Mouse (Mus musculus): ENCODE measurements around the gene Dck. TPM values are rescaled to one million over a fixed set of nuclear protein-coding genes. Genes with fewer than 3 reads are reported as not detected.

Gene Dck
- polyA plus RNA-seq, 1 experiment from 2014 or later = 96.1 TPM

DNA sequence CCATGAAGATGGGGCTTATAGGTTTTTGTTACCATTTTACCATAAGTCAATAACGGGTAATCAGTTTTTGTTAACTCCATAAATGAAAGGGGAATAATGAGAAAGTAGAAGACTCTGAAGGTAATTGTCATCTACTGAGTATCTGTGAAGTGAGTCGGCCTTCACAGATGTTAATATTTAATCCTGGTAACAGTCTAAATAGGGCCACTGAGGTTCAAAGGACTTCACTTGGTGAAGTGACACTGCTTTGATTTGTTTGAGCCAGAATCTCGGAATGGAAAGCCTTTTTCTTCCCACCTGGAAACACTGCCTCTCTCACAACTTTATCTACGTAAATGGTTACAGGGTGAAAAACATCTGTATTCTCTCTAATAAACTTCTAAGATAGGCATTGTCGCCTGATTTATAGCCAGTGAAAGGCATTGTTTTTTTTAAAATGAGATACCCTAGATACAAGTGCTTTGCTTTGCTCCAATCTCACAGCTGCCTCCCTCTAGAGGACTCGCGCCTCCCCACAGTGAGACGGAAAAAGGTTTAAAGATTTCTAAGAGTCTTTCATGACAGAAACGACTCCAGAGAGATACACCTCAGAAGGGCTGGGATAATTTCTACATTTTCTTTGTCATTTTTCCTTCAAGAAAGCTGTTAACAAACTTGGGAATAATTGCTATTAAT is 31.3 kb downstream of the Dck start:
- Histone ChIP-seq H3K4me1 (no peaks in the 10 kb centered on the region), H3K9me3 (replicated peaks) (no peaks in the 10 kb centered on the region), H3K4me2 (peak overlapping the region; percentile 19), H3K27ac (peak overlapping the region; percentile 45; the same call in 1 of the 2 replicates), H3K36me3 (no peaks in the 10 kb centered on the region), H3K9ac (no peak overlapping the region), H3K4me3 (no peak overlapping the region), H3K27me3 (replicated peaks) (no peaks in the 10 kb centered on the region)
- no peak for ATAC-seq
- WGBS (ENCODE audit: insufficient replicate concordance) = 45% methylated on average over 9 of the region's 9 CpGs

DNA sequence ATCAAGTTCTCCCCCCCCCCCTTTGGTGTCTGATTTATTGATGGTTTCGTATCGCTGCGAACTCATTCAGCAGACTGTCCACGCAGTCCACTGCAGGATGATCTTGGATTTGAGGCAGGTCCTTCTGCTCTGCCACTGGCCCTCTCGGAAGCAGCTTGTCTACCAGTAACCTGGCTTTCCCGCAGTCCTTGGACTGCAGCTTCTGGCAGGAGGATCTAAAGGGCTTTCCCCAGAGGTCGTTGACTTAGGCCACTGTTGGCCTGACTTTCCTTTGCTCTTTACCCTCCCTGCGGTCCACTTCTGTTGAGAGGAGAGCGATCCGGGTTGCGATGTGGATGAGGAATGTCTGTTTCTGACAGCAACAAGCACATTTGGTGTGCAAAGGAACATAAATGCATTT is 31.8 kb downstream of the Dck start:
- Histone ChIP-seq H3K27me3 (replicated peaks) (no peaks in the 10 kb centered on the region), H3K4me3 (no peak overlapping the region), H3K27ac (peak overlapping the region; percentile 45; the same call in 1 of the 2 replicates), H3K9me3 (replicated peaks) (no peaks in the 10 kb centered on the region), H3K4me1 (no peaks in the 10 kb centered on the region), H3K4me2 (peak overlapping the region; percentile 19), H3K36me3 (no peaks in the 10 kb centered on the region), H3K9ac (no peak overlapping the region)
- ATAC-seq = peak; percentile 44; the same call in 1 of the 2 replicates
- 66% methylated on average over 11 of the region's 11 CpGs for WGBS (ENCODE audit: insufficient replicate concordance)

DNA sequence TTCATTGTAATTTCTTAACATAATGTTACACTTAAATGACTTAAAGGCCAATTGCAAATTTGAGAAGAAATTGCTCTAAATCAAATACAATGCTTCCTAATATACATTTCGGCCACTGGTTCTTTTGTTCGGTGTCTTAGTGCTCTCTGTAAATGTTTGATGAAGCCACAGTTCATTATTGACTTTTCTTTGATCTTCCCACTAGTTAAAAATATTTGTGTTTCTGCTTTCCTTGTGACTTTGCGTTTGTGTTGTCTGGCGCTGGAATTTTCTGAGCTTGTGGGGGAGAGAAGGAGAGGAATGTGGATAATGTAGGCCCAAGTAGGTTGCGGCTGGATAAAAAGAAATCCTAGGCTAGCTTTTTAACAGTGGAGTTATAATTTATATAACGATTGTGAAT is 32.3 kb downstream of the Dck start:
- H3K27ac ChIP-seq = peak overlapping the region; percentile 45; the same call in 1 of the 2 replicates
- no peak for ATAC-seq
- no peak overlapping the region for H3K4me2 ChIP-seq
- H3K27me3 ChIP-seq (replicated peaks) = no peaks in the 10 kb centered on the region
- no peaks in the 10 kb centered on the region for H3K36me3 ChIP-seq
- WGBS (ENCODE audit: insufficient replicate concordance) = 70% methylated on average over 6 of the region's 6 CpGs
- no peak overlapping the region for H3K4me3 ChIP-seq
- no peak overlapping the region for H3K9ac ChIP-seq
- H3K4me1 ChIP-seq = no peaks in the 10 kb centered on the region
- no peaks in the 10 kb centered on the region for H3K9me3 ChIP-seq (replicated peaks)

DNA sequence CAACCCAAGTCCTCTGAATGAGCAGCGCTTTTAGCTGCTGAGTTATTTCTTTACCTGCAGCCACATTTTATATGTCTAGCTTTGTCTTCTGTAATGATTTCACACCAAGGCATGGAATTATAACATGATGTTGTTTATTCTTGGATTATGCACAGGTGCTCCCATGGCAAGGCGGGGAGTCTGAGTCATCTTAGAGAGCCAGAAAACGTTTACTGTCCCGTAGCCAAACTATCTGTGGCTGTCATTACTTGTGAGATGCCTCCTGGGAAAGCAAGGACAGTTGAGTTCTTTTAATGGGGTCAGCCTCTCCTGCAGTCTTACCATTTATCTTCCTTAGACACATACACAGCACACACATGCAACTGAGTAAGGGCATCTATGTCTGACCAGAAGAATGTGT is 40.8 kb downstream of the Dck start:
- no peaks in the 10 kb centered on the region for H3K4me1 ChIP-seq
- no peak overlapping the region for H3K4me2 ChIP-seq
- peaks cover 8% of the 10 kb centered on the region; the same call in 1 of the 2 replicates for H3K27me3 ChIP-seq (replicated peaks)
- WGBS (ENCODE audit: insufficient replicate concordance) = 68% methylated on average over 4 of the region's 4 CpGs
- no peak overlapping the region for H3K4me3 ChIP-seq
- H3K9me3 ChIP-seq (replicated peaks) = no peaks in the 10 kb centered on the region
- no peak for ATAC-seq
- H3K9ac ChIP-seq = no peak overlapping the region
- H3K36me3 ChIP-seq = no peaks in the 10 kb centered on the region
- H3K27ac ChIP-seq = no peak overlapping the region

DNA sequence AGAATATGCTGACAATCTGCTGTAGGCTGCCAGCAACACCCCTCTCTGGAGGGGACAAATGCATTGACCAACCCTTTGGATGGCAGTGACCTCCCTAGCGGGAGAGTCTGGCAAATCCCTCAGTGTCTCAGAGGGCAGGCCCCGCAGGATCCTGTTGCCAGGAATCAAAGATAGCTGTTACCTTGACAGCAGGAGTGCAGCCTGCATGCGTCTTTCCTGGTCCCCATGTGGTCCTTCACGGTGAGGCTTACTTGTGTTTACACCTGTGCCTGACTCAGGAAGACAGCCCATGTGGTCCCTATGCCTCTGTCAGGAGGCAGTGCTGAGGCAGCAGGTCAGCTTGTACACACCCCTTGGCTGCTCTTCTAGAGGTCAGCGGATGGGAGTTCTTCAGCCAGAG is 41.5 kb downstream of the Dck start:
- Histone ChIP-seq H3K27ac (no peak overlapping the region), H3K4me3 (no peak overlapping the region), H3K4me2 (no peak overlapping the region), H3K36me3 (no peaks in the 10 kb centered on the region), H3K9me3 (replicated peaks) (no peaks in the 10 kb centered on the region), H3K4me1 (no peaks in the 10 kb centered on the region), H3K9ac (no peak overlapping the region), H3K27me3 (replicated peaks) (peaks cover 8% of the 10 kb centered on the region; the same call in 1 of the 2 replicates)
- no peak for ATAC-seq
- WGBS (ENCODE audit: insufficient replicate concordance) = 21% methylated on average over 5 of the region's 5 CpGs

DNA sequence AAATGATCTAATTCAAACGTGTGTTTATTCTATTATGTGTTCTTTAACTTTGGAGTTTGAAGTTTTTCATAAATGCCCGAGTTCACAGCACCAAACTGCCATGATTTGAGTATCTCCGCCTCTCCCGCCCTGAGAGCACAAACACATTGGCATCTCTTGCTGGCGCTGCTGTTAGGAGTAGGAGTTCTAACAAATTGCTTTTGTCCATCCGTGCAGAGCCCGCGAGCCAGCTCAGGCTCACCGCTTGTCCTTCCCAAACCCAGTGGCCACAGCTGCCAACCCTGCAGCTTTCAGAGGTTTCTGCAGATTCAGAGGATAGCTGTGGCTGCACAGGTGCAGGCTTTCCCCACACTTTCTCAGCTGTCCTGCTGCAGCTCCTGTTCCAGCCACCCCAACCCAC is 42.5 kb downstream of the Dck start:
- H3K4me2 ChIP-seq = no peak overlapping the region
- 30% methylated on average over 9 of the region's 9 CpGs for WGBS (ENCODE audit: insufficient replicate concordance)
- H3K9ac ChIP-seq = no peak overlapping the region

GRCm38 (mm10) chr5:88813188-88813587 is 48.4 kb downstream of the Dck start:
- WGBS (ENCODE audit: insufficient replicate concordance) = 53% methylated on average over 2 of the region's 2 CpGs
- ATAC-seq = no peak

More for the DNA sequence above, 42.5 kb downstream of the Dck start:
- H3K4me1 ChIP-seq = no peaks in the 10 kb centered on the region
- H3K36me3 ChIP-seq = no peaks in the 10 kb centered on the region
- no peak for ATAC-seq
- no peak overlapping the region for H3K27ac ChIP-seq
- no peaks in the 10 kb centered on the region for H3K9me3 ChIP-seq (replicated peaks)
- peaks cover 8% of the 10 kb centered on the region; the same call in 1 of the 2 replicates for H3K27me3 ChIP-seq (replicated peaks)
- no peak overlapping the region for H3K4me3 ChIP-seq

GRCm38 (mm10) chr5:88814552-88814951 is 49.8 kb downstream of the Dck start:
- Histone ChIP-seq H3K27ac (no peak overlapping the region), H3K4me1 (no peaks in the 10 kb centered on the region), H3K9ac (no peak overlapping the region), H3K27me3 (replicated peaks) (no peaks in the 10 kb centered on the region), H3K4me3 (no peak overlapping the region), H3K4me2 (no peak overlapping the region), H3K9me3 (replicated peaks) (no peaks in the 10 kb centered on the region), H3K36me3 (no peaks in the 10 kb centered on the region)
- no peak for ATAC-seq
- 68% methylated on average over 4 of the region's 4 CpGs for whole genome bisulfite sequencing (ENCODE audit: insufficient replicate concordance)

More at GRCm38 (mm10) chr5:88813188-88813587, 48.4 kb downstream of the Dck start:
- Histone ChIP-seq H3K36me3 (no peaks in the 10 kb centered on the region), H3K27me3 (replicated peaks) (no peaks in the 10 kb centered on the region), H3K27ac (no peak overlapping the region), H3K4me1 (no peaks in the 10 kb centered on the region), H3K4me2 (no peak overlapping the region), H3K4me3 (no peak overlapping the region), H3K9ac (no peak overlapping the region), H3K9me3 (replicated peaks) (no peaks in the 10 kb centered on the region)

DNA sequence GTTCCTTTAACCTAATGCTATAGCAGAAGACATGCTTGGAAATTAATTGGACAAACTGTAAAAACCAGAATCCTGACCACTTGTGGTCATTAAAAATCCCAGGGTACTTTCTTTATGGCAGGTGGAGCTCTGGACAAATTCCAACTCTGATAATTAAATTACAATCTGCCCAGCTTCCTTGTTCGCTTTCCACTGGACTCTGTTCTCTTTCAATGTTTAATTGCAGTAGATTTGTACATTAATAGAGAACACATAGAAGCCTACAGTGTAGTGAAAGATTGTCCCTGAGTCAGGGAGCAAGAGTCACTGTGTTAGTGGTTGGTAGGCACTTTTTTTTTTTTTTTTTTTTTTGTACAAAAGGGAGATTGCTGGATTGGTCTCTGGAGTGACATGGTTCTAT is 56.7 kb downstream of the Dck start:
- H3K4me3 ChIP-seq = no peak overlapping the region
- no peaks in the 10 kb centered on the region for H3K36me3 ChIP-seq
- no peaks in the 10 kb centered on the region for H3K9me3 ChIP-seq (replicated peaks)
- no peak overlapping the region for H3K27ac ChIP-seq
- ATAC-seq = no peak
- no peaks in the 10 kb centered on the region for H3K27me3 ChIP-seq (replicated peaks)
- no peaks in the 10 kb centered on the region for H3K4me1 ChIP-seq
- no peak overlapping the region for H3K9ac ChIP-seq
- 53% methylated on average over 1 of the region's 1 CpGs for WGBS (ENCODE audit: insufficient replicate concordance)
- H3K4me2 ChIP-seq = no peak overlapping the region

GRCm38 (mm10) chr5:88824838-88825237 is 60.0 kb downstream of the Dck start:
- H3K4me3 ChIP-seq = no peak overlapping the region
- WGBS (ENCODE audit: insufficient replicate concordance) = 71% methylated on average over 10 of the region's 10 CpGs
- H3K27me3 ChIP-seq (replicated peaks) = no peaks in the 10 kb centered on the region
- H3K9ac ChIP-seq = no peak overlapping the region
- H3K27ac ChIP-seq = no peak overlapping the region
- H3K9me3 ChIP-seq (replicated peaks) = no peaks in the 10 kb centered on the region
- H3K4me1 ChIP-seq = no peaks in the 10 kb centered on the region
- no peak for ATAC-seq
- H3K4me2 ChIP-seq = no peak overlapping the region
- no peaks in the 10 kb centered on the region for H3K36me3 ChIP-seq

GRCm38 (mm10) chr5:88829835-88830571 is 65.2 kb downstream of the Dck start:
- H3K36me3 ChIP-seq = no peaks in the 10 kb centered on the region
- H3K4me3 ChIP-seq = no peak overlapping the region
- H3K4me1 ChIP-seq = no peaks in the 10 kb centered on the region
- WGBS (ENCODE audit: insufficient replicate concordance) = 67% methylated on average over 8 of the region's 8 CpGs
- no peak overlapping the region for H3K4me2 ChIP-seq
- no peaks in the 10 kb centered on the region for H3K27me3 ChIP-seq (replicated peaks)
- ATAC-seq = no peak
- H3K9me3 ChIP-seq (replicated peaks) = no peaks in the 10 kb centered on the region
- H3K9ac ChIP-seq = no peak overlapping the region
- H3K27ac ChIP-seq = no peak overlapping the region

- H3K4me2 ChIP-seq = no peak overlapping the region
Observed at GRCm38 (mm10) chr5:88830880-88831279, 66.1 kb downstream of the Dck start.

More at GRCm38 (mm10) chr5:88830880-88831279, 66.1 kb downstream of the Dck start:
- no peak overlapping the region for H3K4me3 ChIP-seq
- H3K36me3 ChIP-seq = no peaks in the 10 kb centered on the region
- H3K9ac ChIP-seq = no peak overlapping the region
- H3K27me3 ChIP-seq (replicated peaks) = no peaks in the 10 kb centered on the region
- 42% methylated on average over 4 of the region's 4 CpGs for WGBS (ENCODE audit: insufficient replicate concordance)
- no peak for ATAC-seq
- H3K4me1 ChIP-seq = no peaks in the 10 kb centered on the region
- H3K9me3 ChIP-seq (replicated peaks) = no peaks in the 10 kb centered on the region
- H3K27ac ChIP-seq = no peak overlapping the region
